In genomic region chr3:116835770-116836680, GRCm38 (mm10) we compare ENCODE assay signal across 7 mouse cellular contexts. TPM values are rescaled to one million over a fixed set of nuclear protein-coding genes. Genes with fewer than 3 reads are reported as not detected.
A peak's percentile ranks its signal among the peaks of the same experiment; 100 is the strongest.
DNase-seq lines count a peak whose midpoint lies in the region; ATAC-seq and TF ChIP-seq lines count a peak whose summit lies in the region.

No protein-coding gene starts in this region.

- H3K4me3 ChIP-seq in embryonic facial prominence, embryonic 11.5 days (ENCODE audit: low read depth, low read length) = peak overlapping the region; percentile 21; the same call in 1 of the 2 replicates
- peak overlapping the region; percentile 22 for H3K4me3 ChIP-seq in kidney, adult 2 months (ENCODE audit: insufficient read depth, low read depth, low read length)
- H3K4me3 ChIP-seq in limb, embryonic 12.5 days (replicated peaks) = peak overlapping the region; percentile 35
- peak overlapping the region; percentile 43 for H3K4me3 ChIP-seq in midbrain, embryonic 15.5 days
- peak overlapping the region; percentile 65 for H3K4me3 ChIP-seq in spleen, adult 2 months (ENCODE audit: extremely low read depth, insufficient read depth, insufficient read length)

- peak; percentile 95 for TF ChIP-seq CTCF in kidney, adult 2 months (conservative IDR thresholded peaks at IDR 0.05; ENCODE audit: insufficient read depth, insufficient read length, low read depth, low read length)
- TF ChIP-seq CTCF in spleen, adult 2 months (IDR thresholded peaks at IDR 0.05; ENCODE audit: extremely low read depth, insufficient read depth, insufficient read length, insufficient replicate concordance) = peak; percentile 89; the same call in 1 of the 2 replicates

- H3K4me1 ChIP-seq in embryonic facial prominence, embryonic 11.5 days (ENCODE audit: control insufficient read depth, insufficient read depth, low read length) = no peaks in the 10 kb centered on the region
- H3K4me1 ChIP-seq in kidney, adult 2 months (ENCODE audit: control insufficient read depth, insufficient read depth, low read length) = no peaks in the 10 kb centered on the region
- no peaks in the 10 kb centered on the region for H3K4me1 ChIP-seq in limb, embryonic 12.5 days (replicated peaks)
- no peaks in the 10 kb centered on the region for H3K4me1 ChIP-seq in midbrain, embryonic 15.5 days
- H3K4me1 ChIP-seq in spleen, adult 2 months (ENCODE audit: control insufficient read depth, insufficient read depth, insufficient read length) = peaks cover 4% of the 10 kb centered on the region; the same call in 1 of the 2 replicates

- H3K27ac ChIP-seq in embryonic facial prominence, embryonic 11.5 days (replicated peaks; ENCODE audit: low read depth, low read length) = no peak overlapping the region
- no peak overlapping the region for H3K27ac ChIP-seq in kidney, adult 2 months (ENCODE audit: insufficient read depth, low read depth, low read length)
- H3K27ac ChIP-seq in limb, embryonic 12.5 days = no peak overlapping the region
- H3K27ac ChIP-seq in midbrain, embryonic 15.5 days = peak overlapping the region; percentile 54; the same call in 1 of the 2 replicates
- no peak overlapping the region for H3K27ac ChIP-seq in spleen, adult 2 months (ENCODE audit: insufficient read depth, low read length)

- no peak for TF ChIP-seq POLR2A in kidney, adult 2 months (IDR thresholded peaks at IDR 0.05; ENCODE audit: low read depth, low read length)
- TF ChIP-seq POLR2A in spleen, adult 2 months (IDR thresholded peaks at IDR 0.05; ENCODE audit: low read depth, low read length) = no peak

- peak overlapping the region; percentile 57 for H3K9ac ChIP-seq in embryonic facial prominence, embryonic 11.5 days (replicated peaks; ENCODE audit: low read length)
- no peak overlapping the region for H3K9ac ChIP-seq in limb, embryonic 12.5 days (replicated peaks)
- peak overlapping the region; percentile 63 for H3K9ac ChIP-seq in midbrain, embryonic 15.5 days

- no peaks in the 10 kb centered on the region for H3K36me3 ChIP-seq in embryonic facial prominence, embryonic 11.5 days (replicated peaks; ENCODE audit: control insufficient read depth, insufficient read depth, low read depth, low read length)
- no peaks in the 10 kb centered on the region for H3K36me3 ChIP-seq in kidney, adult 2 months (ENCODE audit: control insufficient read depth, insufficient read depth, low read length)
- no peaks in the 10 kb centered on the region for H3K36me3 ChIP-seq in limb, embryonic 12.5 days
- no peaks in the 10 kb centered on the region for H3K36me3 ChIP-seq in midbrain, embryonic 15.5 days (replicated peaks)
- no peaks in the 10 kb centered on the region for H3K36me3 ChIP-seq in spleen, adult 2 months (ENCODE audit: control insufficient read depth, insufficient read depth, low read length)

- H3K9me3 ChIP-seq in embryonic facial prominence, embryonic 11.5 days (replicated peaks; ENCODE audit: control insufficient read depth, low read length) = no peaks in the 10 kb centered on the region
- H3K9me3 ChIP-seq in limb, embryonic 12.5 days = no peaks in the 10 kb centered on the region
- no peaks in the 10 kb centered on the region for H3K9me3 ChIP-seq in midbrain, embryonic 15.5 days

- peak overlapping the region; percentile 48 for H3K4me2 ChIP-seq in embryonic facial prominence, embryonic 11.5 days (ENCODE audit: low read depth, low read length)
- peak overlapping the region; percentile 65 for H3K4me2 ChIP-seq in limb, embryonic 12.5 days
- peak overlapping the region; percentile 78 for H3K4me2 ChIP-seq in midbrain, embryonic 15.5 days

- ATAC-seq in embryonic facial prominence, embryonic 11.5 days (replicated peaks; ENCODE audit: insufficient number of reproducible peaks, low FRiP score, low TSS enrichment, low read depth) = peak; percentile 67; the same call in 1 of the 2 replicates
- peak; percentile 86 for ATAC-seq in limb, embryonic 12.5 days (ENCODE audit: insufficient number of reproducible peaks, insufficient read depth, low FRiP score, low TSS enrichment, low read depth)
- peak; percentile 92 for ATAC-seq in midbrain, embryonic 15.5 days (replicated peaks)

- no peaks in the 10 kb centered on the region for H3K27me3 ChIP-seq in embryonic facial prominence, embryonic 11.5 days (ENCODE audit: control insufficient read depth, insufficient read depth, low read length)
- no peaks in the 10 kb centered on the region for H3K27me3 ChIP-seq in kidney, adult 2 months (replicated peaks; ENCODE audit: control insufficient read depth, insufficient read depth, low read length)
- no peaks in the 10 kb centered on the region for H3K27me3 ChIP-seq in limb, embryonic 12.5 days
- no peaks in the 10 kb centered on the region for H3K27me3 ChIP-seq in midbrain, embryonic 15.5 days (replicated peaks)
- no peaks in the 10 kb centered on the region for H3K27me3 ChIP-seq in spleen, adult 2 months (ENCODE audit: control insufficient read depth, insufficient read depth, low read length)

- WGBS in embryonic facial prominence, embryonic 11.5 days = 24% methylated on average over 21 of the region's 21 CpGs
- 22% methylated on average over 21 of the region's 21 CpGs for WGBS in kidney, adult 2 months
- WGBS in limb, embryonic 12.5 days = 25% methylated on average over 21 of the region's 21 CpGs
- 21% methylated on average over 21 of the region's 21 CpGs for whole genome bisulfite sequencing in midbrain, embryonic 15.5 days
- 26% methylated on average over 21 of the region's 21 CpGs for WGBS in spleen, adult 2 months

- DNase-seq in adrenal gland, postnatal 14 days = peak; percentile 91
- peak; percentile 97 for DNase-seq in embryonic facial prominence, embryonic 11.5 days (ENCODE audit: low spot score)
- peak; percentile 87 to 93 for DNase-seq in heart, adult 18-20 months
- peak; percentile 91 for DNase-seq in kidney, adult 2 months
- DNase-seq in spleen, adult 2 months (ENCODE audit: low read depth in 1 of 2, low spot score in 2 of 2) = peak; percentile 73 to 81

RNA-seq across cellular contexts. Expression of gene Frrs1, which starts 23.2 kb away (rescaled TPM):
- total RNA-seq in adrenal gland, postnatal 14 days (2021) = 14.3 and 21.6 TPM in 2 replicates
- 10.6 and 11.6 TPM in 2 replicates for polyA plus RNA-seq in embryonic facial prominence, embryonic 11.5 days (2014; fragmentation: Nextera tagmentation; extraction: Ambion mirVana)
- total RNA-seq in heart, adult 18-20 months (2021) = 1 to 10 TPM; 2.6 to 4.8 TPM
- polyA plus RNA-seq in kidney, adult 2 months (2012; rRNA removed) = 49.7 and 62.7 TPM in 2 replicates
- polyA plus RNA-seq in limb, embryonic 12.5 days (2016; fragmentation: Nextera tagmentation; extraction: Ambion mirVana) = 9.4 and 9.8 TPM in 2 replicates
- 6.5 and 6.8 TPM in 2 replicates for polyA plus RNA-seq in midbrain, embryonic 15.5 days (2015; fragmentation: Nextera tagmentation; extraction: Ambion mirVana)
- 10.6 and 11.5 TPM in 2 replicates for polyA plus RNA-seq in spleen, adult 2 months (2012; rRNA removed)

RNA-seq across cellular contexts. Expression of gene Agl, which starts 28.1 kb away (rescaled TPM):
- 43.6 and 46.4 TPM in 2 replicates for total RNA-seq in adrenal gland, postnatal 14 days (2021)
- 14.7 and 15.6 TPM in 2 replicates for polyA plus RNA-seq in embryonic facial prominence, embryonic 11.5 days (2014; fragmentation: Nextera tagmentation; extraction: Ambion mirVana)
- total RNA-seq in heart, adult 18-20 months (2021) = 100 to 1,000 TPM; 189 to 193 TPM
- polyA plus RNA-seq in kidney, adult 2 months (2012; rRNA removed) = 12.7 and 13.6 TPM in 2 replicates
- 16.3 and 16.4 TPM in 2 replicates for polyA plus RNA-seq in limb, embryonic 12.5 days (2016; fragmentation: Nextera tagmentation; extraction: Ambion mirVana)
- 15.8 and 17.6 TPM in 2 replicates for polyA plus RNA-seq in midbrain, embryonic 15.5 days (2015; fragmentation: Nextera tagmentation; extraction: Ambion mirVana)
- polyA plus RNA-seq in spleen, adult 2 months (2012; rRNA removed) = 2.4 and 2.5 TPM in 2 replicates
